In the genomic region with DNA sequence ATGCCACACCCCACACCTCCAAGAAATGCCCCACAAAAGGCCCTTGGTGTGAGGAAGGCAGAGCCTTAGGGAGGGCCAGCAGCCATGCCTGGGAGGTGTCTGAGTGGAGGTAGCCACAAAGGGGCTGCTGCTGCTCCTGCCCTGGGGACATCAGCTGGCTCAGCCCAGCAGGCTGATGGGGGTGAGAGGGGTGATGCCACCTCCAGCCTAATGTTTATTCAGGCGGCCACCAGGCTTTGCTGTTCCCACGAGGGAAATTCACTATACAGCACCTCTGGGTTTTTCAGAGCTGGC, we compare ENCODE assay signal across 26 mouse cellular contexts. TPM values are rescaled to one million over a fixed set of nuclear protein-coding genes. Genes with fewer than 3 reads are reported as not detected.
DNase-seq lines count a peak whose midpoint lies in the region; ATAC-seq and TF ChIP-seq lines count a peak whose summit lies in the region.
"Had no signal": no experiment of that assay in that cellular context is flagged by ENCODE, and none has a peak within 500 bp of the region (broad histone marks: within the 10 kb centered on the region; RNA-seq: fewer than 3 reads in every experiment).

No protein-coding gene starts in this region.

- no peak for ATAC-seq in forebrain, embryonic 14.5 days
- ATAC-seq in forebrain, embryonic 13.5 days = no peak
- no peak for ATAC-seq in hindbrain, embryonic 11.5 days (ENCODE audit: low FRiP score)
- no peak for ATAC-seq in hindbrain, embryonic 12.5 days (ENCODE audit: low FRiP score)
- ATAC-seq in stomach, postnatal 0 days (ENCODE audit: low FRiP score, low TSS enrichment) = peak; percentile 50; the same call in 1 of the 2 replicates
- ATAC-seq: hindbrain, postnatal 0 days had no signal

- DNase-seq in forebrain, embryonic 14.5 days (ENCODE audit: low spot score) = no peak
- DNase-seq in hindbrain, embryonic 11.5 days (ENCODE audit: low spot score) = peak; percentile 19
- peak; percentile 20 for DNase-seq in retina, postnatal 1 day
- DNase-seq in retina, embryonic 14.5 days (ENCODE audit: low spot score) = no peak
- DNase-seq in stomach, postnatal 0 days (ENCODE audit: low spot score) = no peak
- no peak for DNase-seq in spleen, postnatal 36 days (ENCODE audit: low spot score in 2 of 2)
- DNase-seq: adrenal gland, postnatal 14 days; cerebellum, adult 2 months; cerebellum, postnatal 25 days; gastrocnemius, postnatal 25 days; heart, adult 2 months; heart, postnatal 36 days; kidney, adult 11 months; kidney, postnatal 36 days; layer of hippocampus, adult 9-11 months; liver; lung, postnatal 4 days; thymus, postnatal 36 days had no signal

- no peaks in the 10 kb centered on the region for H3K9me3 ChIP-seq in forebrain, embryonic 14.5 days (replicated peaks; ENCODE audit: control insufficient read depth, low read length)
- H3K9me3 ChIP-seq in forebrain, embryonic 13.5 days (replicated peaks) = no peaks in the 10 kb centered on the region
- H3K9me3 ChIP-seq in hindbrain, embryonic 11.5 days (ENCODE audit: control insufficient read depth, low read length) = no peaks in the 10 kb centered on the region
- H3K9me3 ChIP-seq in hindbrain, embryonic 12.5 days (replicated peaks) = no peaks in the 10 kb centered on the region
- H3K9me3 ChIP-seq in stomach, postnatal 0 days (ENCODE audit: control insufficient read depth, low read length) = no peaks in the 10 kb centered on the region
- H3K9me3 ChIP-seq: embryonic facial prominence, embryonic 13.5 days; kidney, embryonic 15.5 days; liver, embryonic 15.5 days; neural tube, embryonic 12.5 days had no signal

- no peak overlapping the region for H3K4me3 ChIP-seq in forebrain, embryonic 14.5 days (ENCODE audit: low read depth, low read length)
- no peak overlapping the region for H3K4me3 ChIP-seq in forebrain, embryonic 13.5 days
- no peak overlapping the region for H3K4me3 ChIP-seq in hindbrain, embryonic 11.5 days (ENCODE audit: low read depth, low read length)
- H3K4me3 ChIP-seq in hindbrain, embryonic 12.5 days = no peak overlapping the region
- H3K4me3 ChIP-seq in stomach, postnatal 0 days (ENCODE audit: low read depth, low read length) = no peak overlapping the region
- H3K4me3 ChIP-seq: embryonic facial prominence, embryonic 13.5 days; erythroblast, embryonic 14.5 days; heart, adult 2 months; kidney, embryonic 15.5 days; liver, embryonic 15.5 days; neural tube, embryonic 12.5 days had no signal

- 0 out of 2 replicates have a peak, but pooled peaks cover under 1% of the 10 kb centered on the region for H3K36me3 ChIP-seq in forebrain, embryonic 14.5 days (ENCODE audit: control insufficient read depth, insufficient read depth, low read length)
- H3K36me3 ChIP-seq in forebrain, embryonic 13.5 days (ENCODE audit: poor library complexity, severe bottlenecking) = peaks cover 2% of the 10 kb centered on the region; the same call in 1 of the 2 replicates
- H3K36me3 ChIP-seq in hindbrain, embryonic 11.5 days (ENCODE audit: control insufficient read depth, insufficient read depth, low read length) = no peaks in the 10 kb centered on the region
- H3K36me3 ChIP-seq in hindbrain, embryonic 12.5 days = no peaks in the 10 kb centered on the region
- H3K36me3 ChIP-seq in stomach, postnatal 0 days (ENCODE audit: control insufficient read depth, insufficient read depth, low read length) = no peaks in the 10 kb centered on the region
- H3K36me3 ChIP-seq: embryonic facial prominence, embryonic 13.5 days; kidney, embryonic 15.5 days; liver, embryonic 15.5 days had no signal

- TF ChIP-seq CTCF in stomach, postnatal 0 days (IDR thresholded peaks at IDR 0.05; ENCODE audit: low read depth) = no peak

- H3K27ac ChIP-seq in forebrain, embryonic 14.5 days (ENCODE audit: low read depth, low read length) = 0 out of 2 replicates have a peak overlapping the region, but pooled peaks have one; percentile 18
- no peak overlapping the region for H3K27ac ChIP-seq in forebrain, embryonic 13.5 days
- H3K27ac ChIP-seq in hindbrain, embryonic 11.5 days (ENCODE audit: low read depth, low read length) = no peak overlapping the region
- H3K27ac ChIP-seq in hindbrain, embryonic 12.5 days = no peak overlapping the region
- no peak overlapping the region for H3K27ac ChIP-seq in stomach, postnatal 0 days (replicated peaks)
- H3K27ac ChIP-seq: embryonic facial prominence, embryonic 13.5 days; heart, adult 2 months; hindbrain, postnatal 0 days; kidney, embryonic 15.5 days; liver, embryonic 15.5 days; neural tube, embryonic 12.5 days had no signal

- TF ChIP-seq EP300 in stomach, postnatal 0 days (optimal IDR thresholded peaks at IDR 0.05) = no peak

- 37% methylated on average over 2 of the region's 2 CpGs for WGBS in forebrain, embryonic 14.5 days
- WGBS in forebrain, embryonic 13.5 days = 45% methylated on average over 2 of the region's 2 CpGs
- WGBS in hindbrain, embryonic 11.5 days = 45% methylated on average over 2 of the region's 2 CpGs
- WGBS in hindbrain, embryonic 12.5 days = 26% methylated on average over 2 of the region's 2 CpGs
- WGBS in stomach, postnatal 0 days = 58% methylated on average over 2 of the region's 2 CpGs

- no peak overlapping the region for H3K4me2 ChIP-seq in forebrain, embryonic 14.5 days (ENCODE audit: low read length)
- no peak overlapping the region for H3K4me2 ChIP-seq in forebrain, embryonic 13.5 days
- no peak overlapping the region for H3K4me2 ChIP-seq in hindbrain, embryonic 11.5 days (replicated peaks; ENCODE audit: low read depth, low read length)
- H3K4me2 ChIP-seq in hindbrain, embryonic 12.5 days (replicated peaks) = no peak overlapping the region
- no peak overlapping the region for H3K4me2 ChIP-seq in stomach, postnatal 0 days (replicated peaks; ENCODE audit: low read depth)
- H3K4me2 ChIP-seq: embryonic facial prominence, embryonic 13.5 days; kidney, embryonic 15.5 days; liver, embryonic 15.5 days; neural tube, embryonic 12.5 days had no signal

- no peaks in the 10 kb centered on the region for H3K27me3 ChIP-seq in forebrain, embryonic 14.5 days (replicated peaks; ENCODE audit: control insufficient read depth, insufficient read depth, low read length)
- no peaks in the 10 kb centered on the region for H3K27me3 ChIP-seq in forebrain, embryonic 13.5 days
- no peaks in the 10 kb centered on the region for H3K27me3 ChIP-seq in hindbrain, embryonic 11.5 days (ENCODE audit: control insufficient read depth, insufficient read depth, low read length)
- H3K27me3 ChIP-seq in hindbrain, embryonic 12.5 days = no peaks in the 10 kb centered on the region
- no peaks in the 10 kb centered on the region for H3K27me3 ChIP-seq in stomach, postnatal 0 days (ENCODE audit: control insufficient read depth, insufficient read depth, low read length)
- H3K27me3 ChIP-seq: embryonic facial prominence, embryonic 13.5 days; kidney, embryonic 15.5 days; liver, embryonic 15.5 days; neural tube, embryonic 12.5 days had no signal

- peaks cover 8% of the 10 kb centered on the region; the same call in 1 of the 2 replicates for H3K4me1 ChIP-seq in forebrain, embryonic 14.5 days (ENCODE audit: control insufficient read depth, insufficient read depth, low read length)
- peaks cover 11% of the 10 kb centered on the region; the same call in 1 of the 2 replicates for H3K4me1 ChIP-seq in forebrain, embryonic 13.5 days
- no peaks in the 10 kb centered on the region; the same call in 1 of the 2 replicates for H3K4me1 ChIP-seq in hindbrain, embryonic 11.5 days (replicated peaks; ENCODE audit: control insufficient read depth, insufficient read depth, low read length)
- H3K4me1 ChIP-seq in hindbrain, embryonic 12.5 days = peaks cover 20% of the 10 kb centered on the region
- H3K4me1 ChIP-seq in stomach, postnatal 0 days (replicated peaks; ENCODE audit: control insufficient read depth, insufficient read depth) = no peaks in the 10 kb centered on the region

- H3K9ac ChIP-seq in forebrain, embryonic 14.5 days (ENCODE audit: low read length) = no peak overlapping the region
- no peak overlapping the region for H3K9ac ChIP-seq in forebrain, embryonic 13.5 days
- no peak overlapping the region for H3K9ac ChIP-seq in hindbrain, embryonic 11.5 days (ENCODE audit: low read depth, low read length)
- H3K9ac ChIP-seq in hindbrain, embryonic 12.5 days = no peak overlapping the region
- H3K9ac ChIP-seq in stomach, postnatal 0 days (ENCODE audit: low read length) = no peak overlapping the region
- H3K9ac ChIP-seq: embryonic facial prominence, embryonic 13.5 days; kidney, embryonic 15.5 days; liver, embryonic 15.5 days; neural tube, embryonic 12.5 days had no signal

RNA-seq across cellular contexts. Expression of a gene that starts 12.8 kb away (rescaled TPM):
- polyA plus RNA-seq in forebrain, embryonic 14.5 days (2014; fragmentation: Nextera tagmentation; extraction: Ambion mirVana) = 9.7 and 10.7 TPM in 2 replicates
- polyA plus RNA-seq in forebrain, embryonic 13.5 days (2015; fragmentation: Nextera tagmentation; extraction: Ambion mirVana) = 6.7 and 7.3 TPM in 2 replicates
- polyA plus RNA-seq in hindbrain, embryonic 11.5 days (2014; fragmentation: Nextera tagmentation; extraction: Ambion mirVana) = 4.5 and 6.7 TPM in 2 replicates
- 8.0 and 10.4 TPM in 2 replicates for polyA plus RNA-seq in hindbrain, embryonic 12.5 days (2016; fragmentation: Nextera tagmentation; extraction: Ambion mirVana)
- polyA plus RNA-seq in stomach, postnatal 0 days (2015; fragmentation: Nextera tagmentation; extraction: Ambion mirVana) = 31.8 and 33.6 TPM in 2 replicates
- polyA plus RNA-seq: erythroblast, embryonic 14.5 days had no signal

Comparison
In these comparisons a context has a peak if more than half of its experiments do, and no peak if none do; other contexts are left out.
1. DNase-seq: peak in hindbrain, embryonic 11.5 days (single experiment) and retina, postnatal 1 day (single experiment); none in forebrain, embryonic 14.5 days (single experiment), retina, embryonic 14.5 days (single experiment), stomach, postnatal 0 days (single experiment) and spleen, postnatal 36 days (0 of 2).